Mouse (Mus musculus) midbrain, embryonic 11.5 days (tissue): ENCODE measurements around the gene Map3k15. TPM values are rescaled to one million over a fixed set of nuclear protein-coding genes. Genes with fewer than 3 reads are reported as not detected.

Source experiments
- ATAC-seq: fragments of 200-750 bp; cut with Nextera tagmentation; 2 replicates; pipeline ENCODE4 v1.8.0; 2017; ENCODE audit warnings: moderate TSS enrichment, moderate library complexity; ENCODE audit not compliant: low FRiP score
- DNase-seq: peaks from one replicate; pipeline ENCODE4 v3.0.0; 2015; ENCODE audit warnings: low spot score; ENCODE audit errors: missing footprints
- H3K27ac ChIP-seq: fragments of 300-500 bp; sonication (generic); 2 replicates; pipeline ENCODE4 v1.5.1; 2014; ENCODE audit warnings: low read depth, low read length
- H3K27me3 ChIP-seq: fragments of 300-500 bp; sonication (generic); 2 replicates; pipeline ENCODE4 v1.6.1; 2014; ENCODE audit warnings: mild to moderate bottlenecking, low read length, moderate library complexity, mixed read lengths; ENCODE audit not compliant: control insufficient read depth, insufficient read depth
- H3K36me3 ChIP-seq: fragments of 300-500 bp; sonication (generic); 2 replicates; pipeline ENCODE4 v1.6.1; 2014; ENCODE audit warnings: mild to moderate bottlenecking, low read length, moderate library complexity, mixed read lengths; ENCODE audit not compliant: control insufficient read depth, insufficient read depth
- H3K4me1 ChIP-seq: fragments of 300-500 bp; sonication (generic); 2 replicates; pipeline ENCODE4 v1.6.1; 2014; ENCODE audit warnings: low read length; ENCODE audit not compliant: control insufficient read depth, insufficient read depth
- H3K4me2 ChIP-seq: fragments of 300-500 bp; sonication (generic); 2 replicates; pipeline ENCODE4 v1.6.1; 2014; ENCODE audit warnings: mild to moderate bottlenecking, moderate library complexity
- H3K4me3 ChIP-seq: fragments of 300-500 bp; sonication (generic); 2 replicates; pipeline ENCODE4 v1.5.1; 2014; ENCODE audit warnings: low read depth, low read length
- H3K9ac ChIP-seq: fragments of 300-500 bp; sonication (generic); 2 replicates; pipeline ENCODE4 v1.6.1; 2014; ENCODE audit warnings: low read length
- H3K9me3 ChIP-seq: fragments of 300-500 bp; sonication (generic); 2 replicates; pipeline ENCODE4 v1.6.1; 2016; ENCODE audit warnings: low read length; ENCODE audit not compliant: control insufficient read depth
- WGBS: fragments of 180-500 bp; shearing (Covaris S2); extraction: QIAGEN DNeasy Blood & Tissue Kit; methylation state at CpG from one replicate; pipeline ENCODE4 v1.1.7; 2014; 5-methylcytosine and 5-hydroxymethylcytosine counted together
- polyA plus RNA-seq: library from polyadenylated mRNA; unstranded; fragments of >200 nt; fragmentation: Nextera tagmentation; extraction: Ambion mirVana; gene quantifications from 2 replicates; pipeline ENCODE4 v1.2.1, GENCODE M21; 2014

Map3k15 gene
- polyA plus RNA-seq, 1 experiment from 2014 or later: 0.52 TPM

- no peak overlapping the region for H3K27ac ChIP-seq
- H3K9me3 ChIP-seq: no peaks in the 10 kb centered on the region
- H3K9ac ChIP-seq: no peak overlapping the region
- H3K27me3 ChIP-seq: peaks cover 5% of the 10 kb centered on the region
- no peak overlapping the region for H3K4me2 ChIP-seq
- DNase-seq (no peak), ATAC-seq (no peak)
- no peaks in the 10 kb centered on the region for H3K36me3 ChIP-seq
- H3K4me3 ChIP-seq: no peak overlapping the region
- H3K4me1 ChIP-seq: no peaks in the 10 kb centered on the region
- 86% methylated on average over 9 of the region's 9 CpGs for WGBS
These were observed 24.3 kb upstream of the Map3k15 start for GRCm38 (mm10) chrX:159963925-159964324.

GRCm38 (mm10) chrX:159969025-159969424 is 19.2 kb upstream of the Map3k15 start:
- no peaks in the 10 kb centered on the region for H3K4me1 ChIP-seq
- peaks cover 9% of the 10 kb centered on the region for H3K27me3 ChIP-seq
- no peaks in the 10 kb centered on the region for H3K36me3 ChIP-seq
- DNase-seq (no peak), ATAC-seq (no peak)
- no peak overlapping the region for H3K4me2 ChIP-seq
- H3K9ac ChIP-seq: no peak overlapping the region
- WGBS: 88% methylated on average over 2 of the region's 2 CpGs
- no peak overlapping the region for H3K27ac ChIP-seq
- no peaks in the 10 kb centered on the region for H3K9me3 ChIP-seq
- H3K4me3 ChIP-seq: no peak overlapping the region

DNA sequence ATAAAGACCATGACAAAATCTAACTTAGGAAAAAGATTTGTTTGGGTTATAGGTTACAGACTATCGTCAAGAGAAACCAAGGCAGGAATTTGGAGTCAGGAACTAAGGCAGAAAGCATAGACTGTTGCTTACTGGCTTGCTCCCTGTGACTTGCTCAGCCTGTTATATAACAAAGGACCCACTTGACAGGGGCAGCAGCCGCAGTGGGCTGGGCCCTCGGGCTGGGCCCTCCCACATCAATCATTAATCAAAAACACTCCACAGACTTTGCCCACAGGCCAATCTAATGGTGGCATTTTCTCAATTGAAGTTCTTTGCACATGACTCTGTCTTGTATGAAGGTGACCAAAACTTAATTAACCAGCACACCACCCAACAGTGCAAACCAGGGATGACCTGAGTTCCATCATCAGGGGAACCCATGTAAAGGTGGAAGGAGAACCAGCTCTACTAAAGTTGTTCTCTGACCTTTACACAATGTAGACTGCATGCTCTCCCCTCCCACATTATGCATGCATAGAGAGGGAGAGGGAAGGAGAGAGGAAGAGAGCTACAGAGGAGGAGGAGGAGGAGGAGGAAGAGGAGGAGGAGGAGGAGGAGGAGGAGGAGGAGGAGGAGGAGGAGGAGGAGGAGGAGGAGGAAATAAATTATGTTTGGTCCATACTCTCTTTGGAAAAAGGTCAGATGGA is 17.0 kb upstream of the Map3k15 start:
- H3K27ac ChIP-seq: no peak overlapping the region
- no peaks in the 10 kb centered on the region for H3K9me3 ChIP-seq
- H3K4me2 ChIP-seq: no peak overlapping the region
- H3K27me3 ChIP-seq: peaks cover 9% of the 10 kb centered on the region
- no peak overlapping the region for H3K4me3 ChIP-seq
- no peaks in the 10 kb centered on the region for H3K36me3 ChIP-seq
- H3K4me1 ChIP-seq: no peaks in the 10 kb centered on the region
- ATAC-seq: no peak
- no peak overlapping the region for H3K9ac ChIP-seq
- WGBS: 77% methylated on average over 3 of the region's 3 CpGs
- no peak for DNase-seq

GRCm38 (mm10) chrX:159973730-159974129 is 14.5 kb upstream of the Map3k15 start:
- peaks cover 7% of the 10 kb centered on the region for H3K27me3 ChIP-seq
- no peaks in the 10 kb centered on the region for H3K4me1 ChIP-seq
- no peak overlapping the region for H3K27ac ChIP-seq
- 29% methylated on average over 5 of the region's 5 CpGs for WGBS
- H3K4me2 ChIP-seq: no peak overlapping the region
- H3K9ac ChIP-seq: no peak overlapping the region
- DNase-seq (peak; percentile 83), ATAC-seq (peak; percentile 62; the same call in 1 of the 2 replicates)
- H3K9me3 ChIP-seq: no peaks in the 10 kb centered on the region
- H3K4me3 ChIP-seq: no peak overlapping the region
- no peaks in the 10 kb centered on the region for H3K36me3 ChIP-seq

- H3K4me2 ChIP-seq: no peak overlapping the region
- no peaks in the 10 kb centered on the region for H3K9me3 ChIP-seq
- H3K27me3 ChIP-seq: peaks cover 3% of the 10 kb centered on the region; the same call in 1 of the 2 replicates
- H3K9ac ChIP-seq: no peak overlapping the region
- H3K27ac ChIP-seq: no peak overlapping the region
- ATAC-seq: no peak
- WGBS: 80% methylated on average over 3 of the region's 3 CpGs
- no peak overlapping the region for H3K4me3 ChIP-seq
- DNase-seq: no peak
- no peaks in the 10 kb centered on the region for H3K4me1 ChIP-seq
- H3K36me3 ChIP-seq: no peaks in the 10 kb centered on the region
These were observed 12.0 kb upstream of the Map3k15 start for GRCm38 (mm10) chrX:159976243-159976642.

DNA sequence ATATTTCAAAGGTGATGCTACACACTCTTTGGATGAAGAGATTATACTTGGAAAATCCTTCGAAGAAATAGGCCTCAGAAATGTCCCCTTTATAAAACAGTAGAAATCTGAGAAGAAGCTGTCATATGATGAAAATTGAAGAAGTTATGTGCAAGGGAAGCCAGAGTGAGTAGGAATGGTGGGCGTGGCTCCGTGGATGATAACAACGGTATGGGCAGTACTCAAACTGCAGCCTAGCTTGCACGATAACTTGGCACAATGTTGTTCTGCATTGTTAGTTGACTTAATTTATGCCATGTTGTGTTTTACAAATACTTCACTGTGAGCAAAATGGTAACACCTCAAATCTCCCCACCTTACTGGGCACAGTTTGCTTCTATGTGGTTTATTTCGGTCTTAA is 7.6 kb downstream of the Map3k15 start:
- no peak overlapping the region for H3K4me3 ChIP-seq
- WGBS: 93% methylated on average over 6 of the region's 6 CpGs
- no peak overlapping the region for H3K27ac ChIP-seq
- ATAC-seq (no peak), DNase-seq (no peak)
- H3K36me3 ChIP-seq: no peaks in the 10 kb centered on the region
- no peaks in the 10 kb centered on the region for H3K4me1 ChIP-seq
- peaks cover 8% of the 10 kb centered on the region; the same call in 1 of the 2 replicates for H3K27me3 ChIP-seq
- no peak overlapping the region for H3K9ac ChIP-seq
- H3K4me2 ChIP-seq: no peak overlapping the region
- H3K9me3 ChIP-seq: no peaks in the 10 kb centered on the region

- Histone ChIP-seq H3K36me3 (no peaks in the 10 kb centered on the region), H3K9ac (no peak overlapping the region), H3K9me3 (no peaks in the 10 kb centered on the region), H3K27ac (no peak overlapping the region), H3K4me1 (no peaks in the 10 kb centered on the region), H3K4me3 (no peak overlapping the region), H3K4me2 (no peak overlapping the region), H3K27me3 (peaks cover 3% of the 10 kb centered on the region; the same call in 1 of the 2 replicates)
- WGBS: 84% methylated on average over 1 of the region's 1 CpGs
- ATAC-seq: no peak
- no peak for DNase-seq
These were observed 65.1 kb downstream of the Map3k15 start for GRCm38 (mm10) chrX:160053306-160053705.

GRCm38 (mm10) chrX:160054643-160055042 is 66.4 kb downstream of the Map3k15 start:
- DNase-seq (no peak), ATAC-seq (no peak)
- H3K4me1 ChIP-seq: no peaks in the 10 kb centered on the region
- no peak overlapping the region for H3K4me3 ChIP-seq
- no peaks in the 10 kb centered on the region; the same call in 1 of the 2 replicates for H3K27me3 ChIP-seq
- H3K27ac ChIP-seq: no peak overlapping the region
- H3K9me3 ChIP-seq: no peaks in the 10 kb centered on the region
- no peak overlapping the region for H3K4me2 ChIP-seq
- 75% methylated on average over 5 of the region's 5 CpGs for WGBS
- no peaks in the 10 kb centered on the region for H3K36me3 ChIP-seq
- no peak overlapping the region for H3K9ac ChIP-seq

GRCm38 (mm10) chrX:160091973-160092372 is 103.7 kb downstream of the Map3k15 start:
- Histone ChIP-seq H3K4me2 (no peak overlapping the region), H3K27ac (no peak overlapping the region), H3K27me3 (no peaks in the 10 kb centered on the region; the same call in 1 of the 2 replicates), H3K4me3 (no peak overlapping the region), H3K9ac (no peak overlapping the region), H3K36me3 (no peaks in the 10 kb centered on the region), H3K4me1 (no peaks in the 10 kb centered on the region), H3K9me3 (no peaks in the 10 kb centered on the region)
- DNase-seq (no peak), ATAC-seq (no peak)
- 74% methylated on average over 1 of the region's 1 CpGs for WGBS
